Mouse (Mus musculus): ENCODE measurements around the gene Rcn3. TPM values are rescaled to one million over a fixed set of nuclear protein-coding genes. Genes with fewer than 3 reads are reported as not detected.
A peak's percentile ranks its signal among the peaks of the same experiment; 100 is the strongest.

Rcn3 gene
- polyA plus RNA-seq, 1 experiment = 601 TPM

DNA sequence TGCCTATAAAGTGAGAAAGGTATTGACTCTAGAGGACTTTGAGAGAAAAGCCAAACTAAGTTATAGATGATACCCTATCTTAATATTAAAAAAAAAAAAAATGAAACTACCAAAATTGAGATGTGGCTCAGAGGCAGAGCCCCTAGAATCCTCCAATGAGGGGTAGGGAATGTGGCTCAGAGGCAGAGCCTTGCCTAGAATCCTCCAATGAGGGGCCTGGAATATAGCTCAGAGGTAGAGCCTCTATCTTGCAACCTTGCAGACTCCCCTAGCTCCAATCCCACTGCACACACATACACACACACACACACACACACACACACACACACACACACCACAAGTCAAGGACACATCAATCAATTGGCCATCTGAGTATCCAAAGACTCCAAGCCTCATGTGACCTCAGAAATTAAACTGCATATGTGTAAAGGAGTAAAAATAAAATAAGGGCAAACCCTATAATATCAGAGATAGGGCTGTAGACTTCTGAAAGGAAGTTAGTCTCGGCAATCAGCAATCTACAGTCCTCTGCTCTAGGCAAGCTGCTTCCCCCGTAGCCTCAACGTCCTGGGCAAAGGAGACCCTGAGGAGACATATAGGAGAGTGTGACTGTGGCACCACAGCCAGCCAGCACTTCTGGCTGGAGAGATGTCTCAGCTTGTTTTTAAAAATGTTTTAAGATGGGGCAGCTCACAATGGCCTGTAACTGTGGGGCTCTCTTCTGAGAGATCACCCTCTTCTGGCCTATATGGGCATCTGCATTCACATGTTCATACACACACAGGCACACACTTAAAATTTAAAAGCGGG, 24.6 kb downstream of the Rcn3 start:
- no peak overlapping the region for H3K4me3 ChIP-seq (ENCODE audit: insufficient read depth, low read length)
- TF ChIP-seq CTCF (IDR thresholded peaks at IDR 0.05; ENCODE audit: borderline replicate concordance, insufficient read depth, low read length) (no peak), POLR2A (IDR thresholded peaks at IDR 0.05; ENCODE audit: low read depth, low read length) (no peak)
- 0 out of 2 replicates have a peak, but pooled peaks cover 3% of the 10 kb centered on the region for H3K4me1 ChIP-seq (ENCODE audit: control insufficient read depth, insufficient read depth, low read length)
- no peak overlapping the region for H3K27ac ChIP-seq (ENCODE audit: insufficient read depth, low read length)

DNA sequence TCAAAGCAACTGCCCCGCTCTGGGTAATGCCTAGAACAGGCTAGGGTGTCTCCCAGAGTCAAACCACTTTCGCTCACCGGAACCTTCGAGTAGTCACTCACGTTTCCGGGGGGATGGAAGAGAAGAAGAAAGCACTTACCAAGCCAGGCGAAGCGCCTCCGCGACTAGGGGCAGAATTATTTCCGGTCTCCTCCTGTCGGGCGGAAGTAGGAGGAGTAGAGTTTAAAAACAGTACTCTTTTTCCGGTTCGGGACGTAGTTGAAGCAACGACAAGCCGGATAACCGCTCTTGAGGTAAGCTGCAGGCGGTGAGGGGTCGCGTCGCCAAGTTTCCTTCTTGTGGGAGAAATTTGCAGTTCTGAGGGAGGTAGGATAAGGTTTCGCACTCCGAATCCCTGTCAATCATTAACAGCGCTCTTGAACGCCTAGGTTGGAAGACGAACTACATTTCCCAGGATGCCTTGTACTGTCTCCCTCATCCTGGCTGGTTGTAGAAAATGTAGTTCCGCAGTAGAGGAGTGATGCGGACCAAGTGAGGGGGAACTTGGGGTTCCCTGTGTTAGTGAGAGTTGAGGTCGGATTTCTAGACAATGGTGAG, 29.7 kb downstream of the Rcn3 start, which contains the start of the genes Nosip and Prrg2:
TSS of gene Nosip (plus strand) at position 191 of the 597 bp plus-strand sequence.
TSS of gene Prrg2 (minus strand) at position 439 of the 597 bp plus-strand sequence.
- TF ChIP-seq POLR2A (IDR thresholded peaks at IDR 0.05; ENCODE audit: low read depth, low read length) (peak; percentile 80), CTCF (IDR thresholded peaks at IDR 0.05; ENCODE audit: borderline replicate concordance, insufficient read depth, low read length) (no peak)
- Histone ChIP-seq H3K27ac (ENCODE audit: insufficient read depth, low read length) (peak within 1 kb of the TSS; percentile 94), H3K4me3 (ENCODE audit: insufficient read depth, low read length) (peak within 1 kb of the TSS; percentile 92), H3K4me1 (ENCODE audit: control insufficient read depth, insufficient read depth, low read length) (peaks cover 7% of the 10 kb centered on the region)

DNA sequence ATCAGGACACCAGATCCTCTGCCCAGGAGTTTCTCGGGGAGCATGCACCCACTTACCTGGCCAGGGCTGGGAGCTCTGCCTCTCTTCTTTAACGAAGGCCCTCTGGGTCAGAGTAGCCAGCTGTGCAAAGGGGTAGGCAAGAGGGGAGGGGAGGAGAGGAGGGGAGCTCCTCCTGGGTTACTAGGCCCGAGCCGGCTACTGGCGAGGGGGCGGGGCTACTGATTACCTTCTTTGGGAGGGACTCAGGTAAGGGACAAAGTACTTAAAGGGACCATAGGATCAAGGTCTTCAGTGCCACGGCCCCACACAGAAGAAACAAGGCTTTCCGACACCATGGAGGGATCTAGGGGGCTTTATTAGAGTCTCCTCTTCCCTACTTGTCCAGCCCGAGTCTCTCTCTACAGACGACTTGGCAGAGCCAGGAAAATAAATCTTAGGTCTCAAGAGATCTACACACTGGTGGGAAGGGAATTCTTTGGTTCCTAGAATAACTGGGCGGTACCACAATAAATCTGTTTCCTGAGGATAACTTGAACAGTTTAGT, 30.4 kb downstream of the Rcn3 start:
- TF ChIP-seq POLR2A (IDR thresholded peaks at IDR 0.05; ENCODE audit: low read depth, low read length) = no peak
- TF ChIP-seq CTCF (IDR thresholded peaks at IDR 0.05; ENCODE audit: borderline replicate concordance, insufficient read depth, low read length) = no peak
- Histone ChIP-seq H3K4me3 (ENCODE audit: insufficient read depth, low read length) (peak overlapping the region; percentile 33), H3K27ac (ENCODE audit: insufficient read depth, low read length) (peak overlapping the region; percentile 45), H3K4me1 (ENCODE audit: control insufficient read depth, insufficient read depth, low read length) (peaks cover 7% of the 10 kb centered on the region)

DNA sequence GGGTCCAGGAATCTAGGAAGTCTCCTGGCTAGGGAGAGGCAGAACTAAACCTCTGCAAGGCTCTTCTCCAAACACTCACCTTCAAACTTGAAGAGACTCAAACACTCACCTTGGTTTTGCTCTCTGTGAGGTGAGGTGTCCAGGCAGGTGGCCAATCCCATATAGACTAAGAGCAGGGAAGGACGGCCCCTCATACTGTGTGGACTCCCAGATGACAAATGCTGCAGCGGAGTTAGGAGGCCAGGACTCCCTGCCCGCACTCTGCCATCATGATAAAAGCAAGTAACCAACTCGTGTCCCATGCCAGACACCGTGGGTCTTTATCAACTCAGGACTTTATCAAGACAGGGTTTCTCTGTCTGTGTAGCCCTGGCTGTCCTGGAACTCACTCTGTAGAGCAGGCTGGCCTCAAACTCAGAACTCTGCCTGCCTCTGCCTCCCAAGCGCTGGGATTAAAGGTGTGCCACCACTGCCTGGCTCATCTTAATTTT, 31.3 kb downstream of the Rcn3 start:
- TF ChIP-seq CTCF (IDR thresholded peaks at IDR 0.05; ENCODE audit: borderline replicate concordance, insufficient read depth, low read length) (no peak), POLR2A (IDR thresholded peaks at IDR 0.05; ENCODE audit: low read depth, low read length) (no peak)
- H3K4me1 ChIP-seq (ENCODE audit: control insufficient read depth, insufficient read depth, low read length) = peaks cover 7% of the 10 kb centered on the region
- H3K27ac ChIP-seq (ENCODE audit: insufficient read depth, low read length) = no peak overlapping the region
- H3K4me3 ChIP-seq (ENCODE audit: insufficient read depth, low read length) = no peak overlapping the region

DNA sequence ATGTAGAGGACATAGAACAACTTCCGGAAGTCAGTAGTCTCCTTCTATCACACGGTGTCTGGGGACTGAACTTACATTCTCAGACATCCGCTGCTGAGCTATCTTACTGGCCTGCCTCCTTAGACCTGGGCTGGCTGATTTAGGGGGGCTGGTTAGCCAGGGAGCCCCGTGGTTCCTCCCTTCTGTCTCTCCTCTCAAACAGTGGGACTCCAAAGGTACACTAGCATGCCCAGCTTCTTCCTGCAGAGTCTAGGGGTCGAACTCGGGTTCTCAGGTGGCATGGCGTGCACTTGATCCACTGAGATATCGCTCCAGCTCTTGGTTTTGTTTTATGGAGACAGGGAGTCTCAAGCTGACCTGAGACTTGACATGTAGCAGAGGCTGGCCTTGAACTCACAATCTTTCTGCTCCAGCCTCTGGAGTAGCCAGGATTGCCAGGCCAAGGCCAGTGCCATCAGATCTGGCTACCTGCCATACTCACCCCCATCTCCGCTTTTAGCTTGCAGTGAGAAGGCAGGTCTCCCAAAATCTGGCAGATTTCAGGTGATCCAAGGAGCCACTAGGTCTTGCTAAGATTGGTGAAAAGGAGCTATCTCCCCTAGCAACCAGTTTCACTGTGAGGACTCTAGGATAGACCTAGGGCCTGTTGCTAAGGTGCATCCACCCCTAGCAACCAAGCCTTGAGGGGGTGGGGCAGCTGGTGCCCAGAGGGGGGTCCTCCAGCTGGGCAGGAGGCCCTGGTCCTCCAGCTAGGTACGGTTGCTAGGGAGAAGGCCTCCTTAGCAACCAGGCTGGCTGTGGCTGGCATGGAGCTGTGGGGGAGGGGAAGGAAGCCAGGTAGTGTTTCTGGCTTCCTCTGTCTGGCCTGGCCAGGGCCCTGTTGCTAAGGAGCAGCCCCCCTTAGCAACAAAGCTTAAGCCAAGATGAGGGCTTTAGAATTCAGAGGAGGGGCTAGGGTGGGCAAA, 33.1 kb downstream of the Rcn3 start:
- H3K27ac ChIP-seq (ENCODE audit: insufficient read depth, low read length) = no peak overlapping the region
- H3K4me3 ChIP-seq (ENCODE audit: insufficient read depth, low read length) = no peak overlapping the region
- H3K4me1 ChIP-seq (ENCODE audit: control insufficient read depth, insufficient read depth, low read length) = peaks cover 4% of the 10 kb centered on the region
- TF ChIP-seq POLR2A (IDR thresholded peaks at IDR 0.05; ENCODE audit: low read depth, low read length) (no peak), CTCF (IDR thresholded peaks at IDR 0.05; ENCODE audit: borderline replicate concordance, insufficient read depth, low read length) (no peak)

DNA sequence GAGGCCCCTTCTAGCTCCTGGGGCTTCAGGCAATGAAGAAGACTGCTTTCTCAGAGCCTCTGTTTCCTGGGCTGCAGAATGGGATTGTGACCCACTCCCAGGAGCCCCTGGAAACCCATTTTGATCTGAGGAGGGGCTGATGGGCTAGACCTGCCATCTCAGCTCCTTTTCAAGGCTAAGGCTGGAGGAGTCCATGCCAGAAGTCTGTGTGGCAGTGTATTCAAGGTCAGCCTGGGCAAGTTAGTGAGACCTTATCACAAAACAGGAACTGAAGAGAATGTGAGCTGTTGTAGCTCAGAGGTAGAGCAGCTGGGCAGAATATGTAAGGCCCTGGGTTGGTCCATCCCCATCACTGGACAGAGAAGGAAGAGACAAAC, 35.1 kb downstream of the Rcn3 start:
- Histone ChIP-seq H3K27ac (ENCODE audit: insufficient read depth, low read length) (no peak overlapping the region), H3K4me3 (ENCODE audit: insufficient read depth, low read length) (no peak overlapping the region), H3K4me1 (ENCODE audit: control insufficient read depth, insufficient read depth, low read length) (peaks cover 4% of the 10 kb centered on the region)
- TF ChIP-seq CTCF (IDR thresholded peaks at IDR 0.05; ENCODE audit: borderline replicate concordance, insufficient read depth, low read length) (no peak), POLR2A (IDR thresholded peaks at IDR 0.05; ENCODE audit: low read depth, low read length) (no peak)

DNA sequence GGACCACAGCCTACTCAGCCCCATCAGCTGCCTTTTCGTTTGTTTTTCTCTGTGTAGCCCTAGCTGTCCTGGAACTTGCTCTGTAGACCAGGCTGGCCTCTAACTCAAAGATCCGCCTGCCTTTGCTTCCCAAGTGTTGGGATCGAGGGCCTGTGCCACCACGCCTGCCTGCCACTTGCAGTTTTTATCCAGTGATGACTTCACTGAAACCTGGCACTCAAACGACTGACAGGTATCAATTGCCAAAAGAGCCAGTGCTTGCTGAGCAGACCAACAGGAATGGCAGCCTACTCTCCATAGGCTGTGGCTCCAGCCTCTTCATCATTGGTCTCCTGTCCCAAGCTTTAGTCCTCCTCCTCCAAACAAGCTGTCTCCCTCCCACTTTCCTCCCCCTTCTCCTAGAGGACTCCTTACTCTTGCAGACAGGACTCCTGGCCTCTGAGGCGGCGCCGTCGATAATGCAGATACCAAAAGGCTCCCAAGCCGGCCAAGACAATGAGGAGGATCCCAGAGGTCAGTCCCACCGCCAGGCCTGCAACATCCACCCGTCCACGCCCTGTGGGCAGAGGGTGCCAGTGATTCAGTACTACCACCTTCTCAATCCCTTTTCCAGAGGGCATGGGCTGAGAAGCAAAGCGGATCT, 35.6 kb downstream of the Rcn3 start:
- H3K4me1 ChIP-seq (ENCODE audit: control insufficient read depth, insufficient read depth, low read length) = peaks cover 4% of the 10 kb centered on the region
- no peak overlapping the region for H3K27ac ChIP-seq (ENCODE audit: insufficient read depth, low read length)
- TF ChIP-seq POLR2A (IDR thresholded peaks at IDR 0.05; ENCODE audit: low read depth, low read length) = no peak
- TF ChIP-seq CTCF (IDR thresholded peaks at IDR 0.05; ENCODE audit: borderline replicate concordance, insufficient read depth, low read length) = no peak
- H3K4me3 ChIP-seq (ENCODE audit: insufficient read depth, low read length) = no peak overlapping the region

DNA sequence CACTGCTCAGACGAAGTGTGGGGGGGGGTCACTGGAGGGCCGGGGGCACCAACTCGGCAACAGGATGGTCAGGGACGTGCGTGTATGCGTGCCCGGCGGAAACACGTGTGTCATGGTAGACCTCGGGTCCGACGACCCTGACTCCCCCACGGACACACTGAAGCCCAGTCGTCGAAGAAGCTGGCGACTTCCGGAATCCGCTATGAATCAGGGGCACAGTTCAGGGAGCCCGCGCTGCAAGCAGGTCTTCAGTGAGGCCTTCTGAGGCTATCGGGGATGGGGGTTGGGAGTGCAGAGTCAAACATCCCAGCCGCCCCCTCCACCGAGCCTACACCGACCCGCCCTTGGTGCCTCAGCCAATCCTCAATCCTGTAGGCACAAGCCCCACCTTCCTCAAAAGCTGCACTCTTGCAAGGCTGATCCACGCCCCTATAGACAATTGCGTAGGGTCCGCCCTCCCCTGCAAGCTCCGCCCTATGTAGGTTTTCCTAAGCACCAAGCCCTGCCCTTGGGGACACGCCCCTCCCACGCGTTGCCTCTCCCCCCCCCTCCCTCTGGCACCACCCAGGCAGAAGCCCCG, 38.0 kb downstream of the Rcn3 start:
- TF ChIP-seq POLR2A (IDR thresholded peaks at IDR 0.05; ENCODE audit: low read depth, low read length) (peak; percentile 95), CTCF (IDR thresholded peaks at IDR 0.05; ENCODE audit: borderline replicate concordance, insufficient read depth, low read length) (no peak)
- Histone ChIP-seq H3K4me3 (ENCODE audit: insufficient read depth, low read length) (peak overlapping the region; percentile 54), H3K4me1 (ENCODE audit: control insufficient read depth, insufficient read depth, low read length) (no peaks in the 10 kb centered on the region), H3K27ac (ENCODE audit: insufficient read depth, low read length) (peak overlapping the region; percentile 93)

Data from embryonic fibroblast, embryonic 13.5 days (primary cell).